Mouse (Mus musculus) liver, adult 2 months (tissue): ENCODE results near the gene B4galt5. TPM values are rescaled to one million over a fixed set of nuclear protein-coding genes. Genes with fewer than 3 reads are reported as not detected.

Experiments
- DNase-seq: peaks from one replicate; pipeline ENCODE4 v3.0.0-alpha.2; 2011; ENCODE audit warnings: low read depth, low spot score; ENCODE audit errors: extremely low read depth
- H3K27ac ChIP-seq: fragments of 200-500 bp; replicated peaks from 2 replicates; pipeline ENCODE4 v1.5.1; 2012; ENCODE audit warnings: low read depth, mild to moderate bottlenecking, control low read depth, inconsistent platforms, low read length; ENCODE audit not compliant: insufficient read depth
- H3K27me3 ChIP-seq: fragments of 200-500 bp; 2 replicates; pipeline ENCODE4 v1.6.1; 2012; ENCODE audit warnings: mild to moderate bottlenecking, moderate library complexity, low read length, inconsistent platforms; ENCODE audit not compliant: control insufficient read depth, insufficient read depth
- H3K36me3 ChIP-seq: fragments of 200-500 bp; 2 replicates; pipeline ENCODE4 v1.6.1; 2012; ENCODE audit warnings: low read length, inconsistent platforms; ENCODE audit not compliant: control insufficient read depth, insufficient read depth
- H3K4me1 ChIP-seq: fragments of 200-500 bp; 2 replicates; pipeline ENCODE4 v1.6.1; 2011; ENCODE audit warnings: low read length; ENCODE audit not compliant: control insufficient read depth, insufficient read depth
- H3K4me3 ChIP-seq: fragments of 200-500 bp; 2 replicates; pipeline ENCODE4 v1.5.1; 2011; ENCODE audit warnings: low read depth, mild to moderate bottlenecking, control low read depth, low read length, moderate library complexity; ENCODE audit not compliant: insufficient read depth
- H3K79me2 ChIP-seq: fragments of 200-500 bp; 2 replicates; pipeline ENCODE4 v1.6.1; 2012; ENCODE audit warnings: inconsistent platforms, mild to moderate bottlenecking, low read length, moderate library complexity; ENCODE audit not compliant: control insufficient read depth, insufficient read depth
- H3K9ac ChIP-seq: fragments of 200-500 bp; 2 replicates; pipeline ENCODE4 v1.6.1; 2012; ENCODE audit warnings: low read depth, mild to moderate bottlenecking, control low read depth, inconsistent platforms, low read length
- CTCF ChIP-seq: fragments of 200-500 bp; IDR thresholded peaks from 2 replicates; pipeline ENCODE4 v1.5.1; 2011; ENCODE audit warnings: low read depth, low read length, control low read depth
- POLR2A ChIP-seq: fragments of 200-500 bp; IDR thresholded peaks from 2 replicates; pipeline ENCODE4 v1.6.1; 2011; ENCODE audit warnings: low read length, control low read depth; ENCODE audit not compliant: insufficient read depth; ENCODE audit errors: extremely low read depth
- WGBS: fragments of 180-500 bp; shearing (Covaris S2); methylation state at CpG from one replicate; pipeline ENCODE4 v1.1.7; 2018; 5-methylcytosine and 5-hydroxymethylcytosine counted together
- polyA plus RNA-seq: library from polyadenylated mRNA; depleted of rRNA; stranded (reverse); fragments of >200 nt; gene quantifications from 2 replicates; pipeline ENCODE4 v1.2.3, GENCODE M21; 2012
- total RNA-seq: library from RNA; depleted of rRNA; stranded (reverse); fragments of >200 nt; gene quantifications from 2 replicates; pipeline ENCODE4 v1.2.3, GENCODE M21; 2014

Gene B4galt5
- total and polyA plus RNA-seq, 2 experiments = 8.1 to 15.7 TPM

GRCm38 (mm10) chr2:167329478-167330262, 19.3 kb downstream of the B4galt5 start:
- Histone ChIP-seq H3K27ac (peak overlapping the region; percentile 79), H3K27me3 (no peaks in the 10 kb centered on the region), H3K36me3 (no peaks in the 10 kb centered on the region), H3K9ac (no peak overlapping the region), H3K4me3 (no peak overlapping the region), H3K79me2 (peaks cover 54% of the 10 kb centered on the region), H3K4me1 (peaks cover 68% of the 10 kb centered on the region)
- WGBS = 67% methylated on average over 9 of the region's 9 CpGs
- DNase-seq = peak; percentile 89
- TF ChIP-seq POLR2A = no peak
- no peak for TF ChIP-seq CTCF

- H3K79me2 ChIP-seq = peaks cover 46% of the 10 kb centered on the region
- no peaks in the 10 kb centered on the region for H3K36me3 ChIP-seq
- no peak overlapping the region for H3K9ac ChIP-seq
- no peaks in the 10 kb centered on the region for H3K27me3 ChIP-seq
- peaks cover 67% of the 10 kb centered on the region for H3K4me1 ChIP-seq
- H3K27ac ChIP-seq = peak overlapping the region; percentile 75
- WGBS = 15% methylated on average over 6 of the region's 6 CpGs
- peak; percentile 91 for DNase-seq
- TF ChIP-seq POLR2A (no peak), CTCF (no peak)
- no peak overlapping the region for H3K4me3 ChIP-seq
These were observed 20.6 kb downstream of the B4galt5 start for GRCm38 (mm10) chr2:167328340-167328739.

GRCm38 (mm10) chr2:167326582-167326981, 22.4 kb downstream of the B4galt5 start:
- H3K4me1 ChIP-seq = peaks cover 64% of the 10 kb centered on the region
- H3K27ac ChIP-seq = peak overlapping the region; percentile 51; the same call in 1 of the 2 replicates
- H3K27me3 ChIP-seq = no peaks in the 10 kb centered on the region
- WGBS = 94% methylated on average over 9 of the region's 9 CpGs
- H3K9ac ChIP-seq = no peak overlapping the region
- H3K36me3 ChIP-seq = no peaks in the 10 kb centered on the region
- TF ChIP-seq CTCF (no peak), POLR2A (no peak)
- H3K79me2 ChIP-seq = peaks cover 47% of the 10 kb centered on the region
- DNase-seq = no peak
- no peak overlapping the region for H3K4me3 ChIP-seq

- Histone ChIP-seq H3K36me3 (no peaks in the 10 kb centered on the region), H3K27ac (peak overlapping the region; percentile 88), H3K27me3 (no peaks in the 10 kb centered on the region), H3K4me3 (no peak overlapping the region), H3K79me2 (peaks cover 40% of the 10 kb centered on the region), H3K9ac (peak overlapping the region; percentile 45), H3K4me1 (peaks cover 61% of the 10 kb centered on the region)
- TF ChIP-seq POLR2A (no peak), CTCF (no peak)
- peak; percentile 100 for DNase-seq
- 20% methylated on average over 10 of the region's 10 CpGs for WGBS
These were observed 24.6 kb downstream of the B4galt5 start for GRCm38 (mm10) chr2:167324151-167324930.

GRCm38 (mm10) chr2:167323116-167323515, 25.9 kb downstream of the B4galt5 start:
- 23% methylated on average over 3 of the region's 3 CpGs for WGBS
- TF ChIP-seq POLR2A (no peak), CTCF (no peak)
- Histone ChIP-seq H3K9ac (peak overlapping the region; percentile 37), H3K4me1 (peaks cover 65% of the 10 kb centered on the region), H3K27me3 (no peaks in the 10 kb centered on the region), H3K79me2 (peaks cover 39% of the 10 kb centered on the region), H3K27ac (peak overlapping the region; percentile 92), H3K4me3 (no peak overlapping the region), H3K36me3 (no peaks in the 10 kb centered on the region)
- peak; percentile 97 for DNase-seq
